Mouse (Mus musculus) neural tube, embryonic 15.5 days (tissue): Measurements from ENCODE around the gene Tbata. TPM values are rescaled to one million over a fixed set of nuclear protein-coding genes. Genes with fewer than 3 reads are reported as not detected.

Source experiments
- ATAC-seq: fragments of 200-750 bp; cut with Nextera tagmentation; 2 replicates; pipeline ENCODE4 v1.8.0; 2017; ENCODE audit warnings: mild to moderate bottlenecking, moderate TSS enrichment, moderate library complexity; ENCODE audit not compliant: low FRiP score
- H3K27ac ChIP-seq: fragments of 300-500 bp; sonication (generic); replicated peaks from 2 replicates; pipeline ENCODE4 v1.5.1; 2015; ENCODE audit warnings: mild to moderate bottlenecking, inconsistent platforms
- H3K27me3 ChIP-seq: fragments of 300-500 bp; sonication (generic); replicated peaks from 2 replicates; pipeline ENCODE4 v1.6.1; 2015; ENCODE audit warnings: inconsistent platforms
- H3K36me3 ChIP-seq: fragments of 300-500 bp; sonication (generic); 2 replicates; pipeline ENCODE4 v1.6.1; 2015; ENCODE audit warnings: inconsistent platforms
- H3K4me1 ChIP-seq: fragments of 300-500 bp; sonication (generic); 2 replicates; pipeline ENCODE4 v1.6.1; 2015; ENCODE audit warnings: inconsistent platforms
- H3K4me2 ChIP-seq: fragments of 300-500 bp; sonication (generic); 2 replicates; pipeline ENCODE4 v1.6.1; 2015; ENCODE audit warnings: inconsistent platforms, mild to moderate bottlenecking, moderate library complexity
- H3K4me3 ChIP-seq: fragments of 300-500 bp; sonication (generic); replicated peaks from 2 replicates; pipeline ENCODE4 v1.5.1; 2015; ENCODE audit warnings: mild to moderate bottlenecking, inconsistent platforms
- H3K9ac ChIP-seq: fragments of 300-500 bp; sonication (generic); replicated peaks from 2 replicates; pipeline ENCODE4 v1.6.1; 2015; ENCODE audit warnings: mild to moderate bottlenecking, inconsistent platforms
- H3K9me3 ChIP-seq: fragments of 300-500 bp; sonication (generic); replicated peaks from 2 replicates; pipeline ENCODE4 v1.6.1; 2016; ENCODE audit warnings: inconsistent platforms
- WGBS: fragments of 180-500 bp; shearing (Covaris S2); methylation state at CpG from one replicate; pipeline ENCODE4 v1.1.7; 2015; ENCODE audit warnings: mixed read lengths; 5-methylcytosine and 5-hydroxymethylcytosine counted together
- polyA plus RNA-seq: library from polyadenylated mRNA; unstranded; fragments of >200 nt; fragmentation: Nextera tagmentation; extraction: Ambion mirVana; gene quantifications from 2 replicates; pipeline ENCODE4 v1.2.1, GENCODE M21; 2015

Tbata gene
- polyA plus RNA-seq = 73.7 TPM in 1 of 2 replicates, not detected in the other

DNA sequence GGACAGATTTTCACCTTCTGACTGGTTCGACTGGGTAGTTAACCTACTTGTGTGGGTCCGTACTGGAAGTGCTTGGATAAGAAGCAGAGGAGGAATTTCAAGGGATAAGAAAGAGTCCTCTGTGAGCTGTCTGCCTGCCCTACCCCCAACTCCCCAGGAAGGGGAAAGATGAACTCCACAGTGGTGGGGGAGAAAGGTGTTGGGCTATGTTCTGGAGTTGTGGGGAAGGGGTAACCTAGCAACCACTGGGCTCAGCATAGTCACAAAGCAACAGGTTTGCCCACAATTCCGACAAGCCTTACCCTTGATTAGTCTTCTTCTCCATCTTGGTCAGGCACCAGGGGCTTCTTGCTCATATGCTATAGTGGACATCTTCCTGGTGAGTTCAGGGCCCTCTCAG is at the start of gene Tbata:
Gene Tbata (plus strand): TSS at position 301 of the 400 bp plus-strand sequence.
- ATAC-seq = no peak
- Histone ChIP-seq H3K27ac (no peak within 1 kb of the TSS), H3K9me3 (no peaks in the 10 kb centered on the region), H3K4me1 (peaks cover 3% of the 10 kb centered on the region; the same call in 1 of the 2 replicates), H3K4me3 (no peak within 1 kb of the TSS), H3K36me3 (no peaks in the 10 kb centered on the region), H3K4me2 (no peak within 1 kb of the TSS), H3K27me3 (0 out of 2 replicates have a peak, but pooled peaks cover 3% of the 10 kb centered on the region), H3K9ac (no peak within 1 kb of the TSS)
- 65% methylated on average over 3 of the region's 3 CpGs for WGBS

- Histone ChIP-seq H3K4me2 (no peak overlapping the region), H3K27me3 (no peaks in the 10 kb centered on the region), H3K36me3 (peaks cover 13% of the 10 kb centered on the region), H3K4me3 (no peak overlapping the region), H3K9me3 (no peaks in the 10 kb centered on the region), H3K4me1 (no peaks in the 10 kb centered on the region), H3K9ac (no peak overlapping the region), H3K27ac (no peak overlapping the region)
- no peak for ATAC-seq
- WGBS = 93% methylated on average over 3 of the region's 3 CpGs
Measured at GRCm38 (mm10) chr10:61123276-61123913, 48.4 kb upstream of the Tbata start.

- WGBS = 96% methylated on average over 2 of the region's 2 CpGs
Measured at GRCm38 (mm10) chr10:61124462-61124861, 47.3 kb upstream of the Tbata start.

DNA sequence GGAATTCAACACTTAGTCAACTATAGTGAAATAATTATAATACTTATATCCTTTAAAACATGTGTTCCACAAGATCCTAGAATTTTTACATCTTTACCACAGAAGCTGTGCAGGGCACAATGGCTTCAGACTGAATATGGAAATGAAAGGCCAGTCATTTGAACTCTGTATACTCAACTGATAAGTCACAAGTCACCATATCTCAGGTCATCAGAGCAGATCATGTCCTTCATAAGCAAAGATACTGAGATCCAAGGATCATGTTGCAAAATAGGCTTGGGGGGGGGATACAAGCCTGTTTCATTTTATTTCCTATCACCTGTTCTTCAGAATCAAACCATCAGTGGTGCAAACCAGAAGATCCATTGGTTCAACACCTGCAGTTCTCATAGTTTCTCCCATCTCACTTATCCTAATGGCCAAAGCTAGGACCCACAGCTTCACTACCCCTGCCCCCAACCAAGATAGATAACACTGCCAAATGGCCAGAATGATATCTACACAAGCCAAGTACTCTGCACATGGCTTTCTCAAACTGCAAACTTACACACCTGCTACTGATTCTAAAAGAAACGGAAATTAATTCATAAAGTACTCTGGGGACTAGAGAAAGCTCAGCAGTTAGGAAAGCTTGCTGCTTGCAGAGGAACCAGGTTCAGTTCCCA is 42.9 kb upstream of the Tbata start:
- Histone ChIP-seq H3K9me3 (no peaks in the 10 kb centered on the region), H3K9ac (no peak overlapping the region), H3K27ac (no peak overlapping the region), H3K4me1 (no peaks in the 10 kb centered on the region), H3K27me3 (no peaks in the 10 kb centered on the region), H3K4me2 (no peak overlapping the region), H3K36me3 (0 out of 2 replicates have a peak, but pooled peaks cover 4% of the 10 kb centered on the region), H3K4me3 (no peak overlapping the region)
- ATAC-seq = no peak
- WGBS = 77% methylated on average over 1 of the region's 1 CpGs

More at GRCm38 (mm10) chr10:61124462-61124861, 47.3 kb upstream of the Tbata start:
- Histone ChIP-seq H3K4me1 (no peaks in the 10 kb centered on the region), H3K9me3 (no peaks in the 10 kb centered on the region), H3K9ac (no peak overlapping the region), H3K27me3 (no peaks in the 10 kb centered on the region), H3K36me3 (peaks cover 13% of the 10 kb centered on the region), H3K4me3 (no peak overlapping the region), H3K4me2 (no peak overlapping the region), H3K27ac (no peak overlapping the region)
- ATAC-seq = no peak

- H3K9ac ChIP-seq = no peak overlapping the region
- H3K4me1 ChIP-seq = 0 out of 2 replicates have a peak, but pooled peaks cover 3% of the 10 kb centered on the region
- no peak overlapping the region for H3K4me3 ChIP-seq
- WGBS = 85% methylated on average over 3 of the region's 3 CpGs
- no peak overlapping the region for H3K27ac ChIP-seq
- H3K36me3 ChIP-seq = 0 out of 2 replicates have a peak, but pooled peaks cover 4% of the 10 kb centered on the region
- no peaks in the 10 kb centered on the region for H3K9me3 ChIP-seq
- no peak overlapping the region for H3K4me2 ChIP-seq
- H3K27me3 ChIP-seq = no peaks in the 10 kb centered on the region
- ATAC-seq = no peak
Measured at GRCm38 (mm10) chr10:61130959-61131358, 40.8 kb upstream of the Tbata start.

- H3K27me3 ChIP-seq = no peaks in the 10 kb centered on the region
- no peaks in the 10 kb centered on the region for H3K9me3 ChIP-seq
- no peak overlapping the region for H3K4me3 ChIP-seq
- H3K4me1 ChIP-seq = 0 out of 2 replicates have a peak, but pooled peaks cover 3% of the 10 kb centered on the region
- H3K9ac ChIP-seq = no peak overlapping the region
- H3K4me2 ChIP-seq = no peak overlapping the region
- no peak overlapping the region for H3K27ac ChIP-seq
- WGBS = 69% methylated on average over 4 of the region's 4 CpGs
- H3K36me3 ChIP-seq = peaks cover 6% of the 10 kb centered on the region; the same call in 1 of the 2 replicates
- ATAC-seq = no peak
Measured at GRCm38 (mm10) chr10:61134041-61134440, 37.7 kb upstream of the Tbata start.

DNA sequence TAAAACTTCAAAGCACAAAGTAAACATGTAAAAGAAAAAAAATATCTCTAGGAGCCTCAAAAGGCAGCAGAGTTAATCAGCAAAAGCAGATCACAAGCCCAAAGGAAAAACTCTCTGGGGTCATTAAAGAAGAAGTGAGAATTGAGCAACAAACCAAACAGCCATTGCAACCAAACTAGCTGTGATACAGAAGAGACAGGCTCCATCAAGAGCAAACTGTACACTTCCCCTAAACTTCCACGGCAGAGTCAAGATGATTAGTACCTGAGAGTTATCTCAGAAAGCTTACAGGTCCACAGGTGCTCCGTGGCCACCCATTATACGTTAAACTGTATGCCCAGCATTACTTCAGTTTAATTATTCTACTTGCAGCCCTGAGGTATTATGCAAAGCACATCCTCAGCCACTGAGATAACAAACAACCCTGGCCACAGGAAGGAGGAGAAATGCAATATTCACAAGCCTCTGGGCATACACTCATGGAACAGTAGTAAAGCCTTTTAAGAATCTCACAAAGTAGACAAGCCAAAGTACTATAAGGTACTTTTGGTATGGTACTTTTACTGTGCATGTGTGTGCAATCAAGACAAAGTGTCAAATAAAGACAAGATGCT is 36.4 kb upstream of the Tbata start:
- Histone ChIP-seq H3K36me3 (peaks cover 6% of the 10 kb centered on the region; the same call in 1 of the 2 replicates), H3K4me1 (0 out of 2 replicates have a peak, but pooled peaks cover 3% of the 10 kb centered on the region), H3K4me3 (no peak overlapping the region), H3K27ac (no peak overlapping the region), H3K4me2 (no peak overlapping the region), H3K9ac (no peak overlapping the region), H3K9me3 (no peaks in the 10 kb centered on the region), H3K27me3 (no peaks in the 10 kb centered on the region)
- no peak for ATAC-seq
- 57% methylated on average over 3 of the region's 3 CpGs for WGBS

GRCm38 (mm10) chr10:61137567-61137966 is 34.2 kb upstream of the Tbata start:
- Histone ChIP-seq H3K4me1 (0 out of 2 replicates have a peak, but pooled peaks cover 3% of the 10 kb centered on the region), H3K4me2 (no peak overlapping the region), H3K9ac (no peak overlapping the region), H3K4me3 (no peak overlapping the region), H3K9me3 (no peaks in the 10 kb centered on the region), H3K36me3 (peaks cover 2% of the 10 kb centered on the region; the same call in 1 of the 2 replicates), H3K27me3 (no peaks in the 10 kb centered on the region), H3K27ac (no peak overlapping the region)
- no peak for ATAC-seq
- 80% methylated on average over 1 of the region's 1 CpGs for WGBS

GRCm38 (mm10) chr10:61143343-61143742 is 28.4 kb upstream of the Tbata start:
- Histone ChIP-seq H3K4me3 (no peak overlapping the region), H3K27me3 (no peaks in the 10 kb centered on the region), H3K9ac (no peak overlapping the region), H3K9me3 (no peaks in the 10 kb centered on the region), H3K36me3 (peaks cover 2% of the 10 kb centered on the region; the same call in 1 of the 2 replicates), H3K4me2 (no peak overlapping the region), H3K27ac (no peak overlapping the region), H3K4me1 (peaks cover 17% of the 10 kb centered on the region)
- 95% methylated on average over 2 of the region's 2 CpGs for WGBS
- ATAC-seq = no peak

DNA sequence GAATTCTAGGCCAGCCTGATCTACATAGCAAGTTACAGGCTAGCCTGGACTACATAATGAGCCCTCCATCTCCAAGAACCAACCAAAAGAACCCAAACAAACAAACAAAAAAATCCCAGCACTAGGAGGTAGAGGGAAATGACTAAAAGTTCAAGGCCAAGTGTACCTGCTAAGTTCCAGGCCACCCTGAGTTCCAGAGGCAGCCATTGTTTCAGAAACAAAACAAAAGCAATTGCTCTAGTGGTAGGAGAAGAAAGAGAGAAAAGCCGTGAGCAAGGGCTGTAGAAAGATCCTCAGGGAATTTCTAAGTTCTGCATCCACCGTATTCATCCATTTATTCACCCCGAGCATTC is 26.0 kb upstream of the Tbata start:
- 0% methylated on average over 3 of the region's 3 CpGs for WGBS
- peak overlapping the region; percentile 78 for H3K9ac ChIP-seq
- ATAC-seq = no peak
- H3K4me3 ChIP-seq = peak overlapping the region; percentile 84
- peak overlapping the region; percentile 95 for H3K4me2 ChIP-seq
- peak overlapping the region; percentile 94 for H3K27ac ChIP-seq
- H3K36me3 ChIP-seq = no peaks in the 10 kb centered on the region; the same call in 1 of the 2 replicates
- H3K9me3 ChIP-seq = no peaks in the 10 kb centered on the region
- no peaks in the 10 kb centered on the region for H3K27me3 ChIP-seq
- H3K4me1 ChIP-seq = peaks cover 17% of the 10 kb centered on the region

- WGBS = 0% methylated on average over 49 of the region's 53 CpGs
- no peaks in the 10 kb centered on the region; the same call in 1 of the 2 replicates for H3K36me3 ChIP-seq
- H3K4me3 ChIP-seq = peak overlapping the region; percentile 84
- peak overlapping the region; percentile 94 for H3K27ac ChIP-seq
- H3K4me2 ChIP-seq = peak overlapping the region; percentile 95
- H3K4me1 ChIP-seq = peaks cover 17% of the 10 kb centered on the region
- ATAC-seq = peak; percentile 63
- H3K9me3 ChIP-seq = no peaks in the 10 kb centered on the region
- H3K9ac ChIP-seq = peak overlapping the region; percentile 78
- H3K27me3 ChIP-seq = no peaks in the 10 kb centered on the region
Measured at GRCm38 (mm10) chr10:61146119-61146806, 25.5 kb upstream of the Tbata start.
